Mouse (Mus musculus) erythroblast, embryonic 14.5 days (primary cell): ENCODE data around the gene Pde3b. TPM values are rescaled to one million over a fixed set of nuclear protein-coding genes. Genes with fewer than 3 reads are reported as not detected.

Experiments used
- H3K27me3 ChIP-seq: 2 replicates; pipeline ENCODE4 v1.6.1; 2012; ENCODE audit warnings: inconsistent platforms; ENCODE audit not compliant: control insufficient read depth
- H3K36me3 ChIP-seq: 2 replicates; pipeline ENCODE4 v1.6.1; 2012; ENCODE audit warnings: mild to moderate bottlenecking, inconsistent platforms; ENCODE audit not compliant: control insufficient read depth
- H3K4me1 ChIP-seq: 2 replicates; pipeline ENCODE4 v1.6.1; 2012; ENCODE audit warnings: inconsistent platforms; ENCODE audit not compliant: control insufficient read depth
- H3K4me3 ChIP-seq: replicated peaks from 2 replicates; pipeline ENCODE3; 2012; ENCODE audit warnings: moderate library complexity, mild to moderate bottlenecking, inconsistent platforms
- H3K9me3 ChIP-seq: 2 replicates; pipeline ENCODE4 v1.6.1; 2012; ENCODE audit warnings: low read length, inconsistent platforms, mixed read lengths; ENCODE audit not compliant: control insufficient read depth
- GATA1 ChIP-seq: IDR thresholded peaks from 2 replicates; pipeline ENCODE4 v1.6.1; 2012; ENCODE audit warnings: low read length, inconsistent platforms, mixed read lengths
- TAL1 ChIP-seq: IDR thresholded peaks from 3 replicates; pipeline ENCODE4 v1.6.1; 2012; ENCODE audit warnings: low read length, inconsistent platforms, mixed read lengths
- polyA plus RNA-seq: library from polyadenylated mRNA; stranded (reverse); fragments of >175 nt; gene quantifications from 2 replicates; pipeline ENCODE4 v1.2.3, GENCODE M21; 2012

The Pde3b gene
- polyA plus RNA-seq, 1 experiment: 0.01 TPM

DNA sequence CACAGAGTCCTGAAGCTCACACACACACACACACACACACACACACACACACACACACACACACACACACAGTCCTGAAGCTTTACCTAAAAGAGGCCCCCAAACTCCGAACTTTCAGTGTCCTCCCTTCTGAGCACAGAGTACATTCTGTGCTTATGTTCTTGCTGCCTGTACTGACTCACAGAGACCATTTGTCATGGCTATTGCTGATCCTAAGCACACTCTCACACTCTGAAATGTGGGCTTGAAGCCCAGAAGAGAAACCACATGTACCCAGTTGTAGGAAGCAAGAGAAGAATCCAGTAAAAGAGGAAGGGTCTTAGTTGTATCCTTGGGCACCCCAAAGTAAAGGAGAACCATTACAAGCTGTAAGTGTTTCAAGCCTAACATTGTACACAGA is 162.6 kb downstream of the Pde3b start:
- Histone ChIP-seq H3K4me1 (no peaks in the 10 kb centered on the region), H3K9me3 (no peaks in the 10 kb centered on the region), H3K27me3 (no peaks in the 10 kb centered on the region), H3K4me3 (no peak overlapping the region), H3K36me3 (no peaks in the 10 kb centered on the region)
- TF ChIP-seq GATA1 (no peak), TAL1 (no peak)

DNA sequence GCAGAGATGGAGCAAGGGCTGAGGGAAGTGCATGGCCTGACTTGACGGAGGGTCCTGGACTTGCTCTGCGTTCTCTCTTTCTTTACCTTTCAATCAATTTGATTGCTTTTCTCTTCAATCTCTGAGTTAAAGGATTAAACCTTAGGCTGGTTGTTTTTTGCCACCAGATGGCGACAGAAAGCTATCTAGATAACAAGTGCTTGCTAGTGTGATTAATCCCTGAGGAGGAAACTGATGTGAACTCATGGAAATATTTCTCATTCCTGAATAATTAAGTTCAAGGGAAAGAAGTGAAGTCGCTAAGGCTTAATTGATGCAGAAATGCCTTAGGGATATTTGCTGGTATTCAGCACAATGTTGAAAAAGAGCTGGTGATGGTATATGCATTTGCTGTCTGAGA is 165.3 kb downstream of the Pde3b start:
- TF ChIP-seq TAL1 (no peak), GATA1 (no peak)

GRCm38 (mm10) chr7:114581200-114581599 is 166.1 kb downstream of the Pde3b start:
- H3K4me3 ChIP-seq: no peak overlapping the region
- H3K4me1 ChIP-seq: no peaks in the 10 kb centered on the region
- no peaks in the 10 kb centered on the region for H3K27me3 ChIP-seq
- H3K36me3 ChIP-seq: no peaks in the 10 kb centered on the region
- no peaks in the 10 kb centered on the region for H3K9me3 ChIP-seq
- TF ChIP-seq TAL1 (no peak), GATA1 (no peak)

More for the DNA sequence above, 165.3 kb downstream of the Pde3b start:
- H3K4me3 ChIP-seq: no peak overlapping the region
- no peaks in the 10 kb centered on the region for H3K36me3 ChIP-seq
- H3K27me3 ChIP-seq: no peaks in the 10 kb centered on the region
- H3K4me1 ChIP-seq: no peaks in the 10 kb centered on the region
- H3K9me3 ChIP-seq: no peaks in the 10 kb centered on the region

DNA sequence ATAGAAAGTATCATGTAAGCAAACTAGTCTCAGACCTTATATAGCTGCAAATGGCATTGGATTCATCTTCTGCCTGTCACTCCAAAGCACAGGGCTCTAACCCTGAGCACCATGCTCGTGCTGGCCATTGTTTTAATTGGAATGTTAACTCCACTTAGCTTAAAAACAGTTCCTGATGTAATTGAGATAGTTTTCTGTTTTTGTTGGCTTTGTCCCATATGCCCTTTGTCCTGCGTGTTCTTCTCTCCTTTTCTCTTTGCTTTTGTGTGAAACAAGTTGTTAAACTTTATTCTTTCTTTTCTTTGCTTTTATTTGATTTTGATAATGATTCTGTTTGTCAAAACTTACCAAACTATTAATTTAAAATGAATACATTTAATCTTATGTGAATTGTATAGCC is 167.4 kb downstream of the Pde3b start:
- no peaks in the 10 kb centered on the region for H3K27me3 ChIP-seq
- no peaks in the 10 kb centered on the region for H3K4me1 ChIP-seq
- no peaks in the 10 kb centered on the region for H3K36me3 ChIP-seq
- H3K4me3 ChIP-seq: no peak overlapping the region
- TF ChIP-seq TAL1 (no peak), GATA1 (no peak)
- no peaks in the 10 kb centered on the region for H3K9me3 ChIP-seq

Other genes starting within 250 kb of the Pde3b start
- gene Copb1, start 160.6 kb upstream of the Pde3b start, polyA plus RNA-seq: 0.14 and 0.22 TPM in 2 replicates
- 0.78 and 1.1 TPM in 2 replicates for gene Psma1, start 139.2 kb upstream of the Pde3b start, polyA plus RNA-seq
- gene Cyp2r1, start 147.7 kb downstream of the Pde3b start, polyA plus RNA-seq: not detected in 2 replicates
- gene Calca, start 221.1 kb downstream of the Pde3b start, polyA plus RNA-seq: not detected in 2 replicates